Mouse (Mus musculus) CH12F3 (cell line): Measurements from ENCODE around the gene Ica1.

Experiments used
- in situ Hi-C: fragments of 300-500 bp; cut with MboI; formaldehyde crosslinking; loops from 2 replicates; pipeline ENCODE4 v1.14.3; 2020; ENCODE audit warnings: low sequenced_read_pairs

Gene Ica1

GRCm38 (mm10) chr6:8778296-8778649, at the start of gene Ica1:
TSS of gene Ica1 (minus strand) at chr6:8778488.
- in situ Hi-C loops = no loop called here

GRCm38 (mm10) chr6:8819866-8820265, 41.6 kb upstream of the Ica1 start:
- in situ Hi-C loops = no loop called here

DNA sequence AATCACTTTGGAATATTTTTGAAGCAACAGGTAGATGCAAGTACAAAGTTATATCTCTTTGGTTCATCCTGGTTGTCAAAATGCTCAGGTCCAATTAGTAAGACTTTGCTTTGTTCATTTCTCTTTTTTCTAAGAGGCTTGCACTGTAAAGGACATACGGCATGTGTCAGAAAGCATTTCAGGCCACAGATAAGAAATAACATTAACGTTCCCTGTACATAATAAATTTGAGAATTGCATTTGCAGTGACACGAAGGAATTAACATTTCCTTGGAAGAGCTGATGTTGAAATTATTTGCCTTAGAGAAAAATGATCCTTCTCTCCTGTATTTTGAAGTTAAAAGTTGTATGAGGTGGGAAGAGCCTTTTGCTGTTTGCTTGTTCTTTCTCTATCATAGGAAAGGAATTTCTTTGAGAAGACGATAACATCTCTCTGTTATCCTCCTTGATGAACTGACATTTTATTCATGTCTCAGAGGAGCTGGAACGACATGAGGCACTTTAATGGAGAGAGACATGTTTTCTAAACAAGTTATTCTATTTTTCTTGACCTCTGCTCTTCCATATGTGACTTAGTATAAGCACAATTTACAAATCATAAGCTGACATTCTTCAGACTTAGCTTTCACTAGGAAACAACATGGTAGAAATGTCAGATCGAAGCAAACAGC, 36.2 kb upstream of the Ica1 start:
- in situ Hi-C loops = no loop called here

DNA sequence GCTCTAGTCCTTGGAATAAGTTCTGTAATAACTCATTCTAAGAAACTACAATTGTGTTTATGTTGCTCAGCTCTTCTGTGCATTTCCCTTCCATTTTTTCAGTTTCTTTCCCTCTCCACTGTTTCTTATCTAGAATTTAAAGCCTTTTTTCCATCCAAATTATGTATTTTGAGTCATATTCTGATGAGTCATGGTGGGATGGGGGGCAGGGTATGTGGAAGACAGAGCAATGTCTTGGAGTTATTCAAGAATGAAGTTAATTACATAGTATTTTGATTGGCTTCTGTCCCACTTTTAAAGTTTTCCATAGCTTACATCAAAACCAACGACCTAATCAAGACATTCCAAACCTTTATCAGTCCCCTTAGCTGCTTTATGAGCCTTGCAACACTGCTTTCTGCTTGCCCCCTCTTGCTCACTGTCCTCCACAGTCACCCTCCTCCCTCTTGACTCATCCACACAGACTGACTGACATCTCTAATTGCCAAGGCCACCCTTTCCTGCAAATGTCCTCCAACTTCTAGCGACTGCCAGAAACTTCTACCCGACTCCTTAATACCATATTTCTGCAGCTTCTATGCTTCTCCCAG, 24.4 kb upstream of the Ica1 start:
- in situ Hi-C loops = no loop called here

DNA sequence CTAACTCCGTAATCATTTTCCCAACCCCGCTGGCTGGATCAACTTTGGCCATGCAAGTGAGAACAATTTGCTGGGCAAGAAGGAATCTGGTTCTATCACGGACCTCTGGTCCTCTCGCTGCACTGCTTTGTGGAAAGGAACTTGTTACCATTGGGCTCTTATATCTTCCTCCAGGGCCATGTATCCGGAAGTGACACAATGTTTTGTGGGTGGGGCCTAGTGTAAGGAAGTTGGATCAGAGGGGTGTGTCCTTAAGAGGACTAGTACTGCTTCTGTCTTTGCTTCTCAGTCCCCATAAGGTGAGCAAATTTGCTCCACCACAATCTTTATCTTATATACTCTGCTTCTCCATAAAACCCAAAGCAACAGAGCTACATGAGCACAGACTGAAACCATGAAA, 14.1 kb upstream of the Ica1 start:
- in situ Hi-C loops = no loop called here

DNA sequence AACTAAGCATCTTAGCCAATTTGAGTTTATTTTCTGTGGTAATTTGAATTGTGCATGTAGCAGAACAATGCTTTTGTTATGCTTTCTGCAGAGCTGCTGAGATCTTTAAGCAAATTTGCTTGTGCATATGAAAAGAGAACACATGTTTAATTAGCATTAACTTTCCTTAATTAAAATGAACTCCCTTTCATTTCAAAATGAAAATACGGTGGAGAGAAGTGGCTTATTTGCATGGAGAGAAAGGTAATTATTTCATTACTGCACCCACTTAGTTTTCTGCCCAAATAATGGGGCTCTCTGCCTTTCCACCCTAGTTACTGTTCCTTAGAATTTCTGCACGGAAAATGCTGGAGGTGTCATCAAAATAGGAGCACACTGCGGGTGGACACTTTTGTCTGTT, 13.5 kb upstream of the Ica1 start:
- in situ Hi-C loops = no loop called here

DNA sequence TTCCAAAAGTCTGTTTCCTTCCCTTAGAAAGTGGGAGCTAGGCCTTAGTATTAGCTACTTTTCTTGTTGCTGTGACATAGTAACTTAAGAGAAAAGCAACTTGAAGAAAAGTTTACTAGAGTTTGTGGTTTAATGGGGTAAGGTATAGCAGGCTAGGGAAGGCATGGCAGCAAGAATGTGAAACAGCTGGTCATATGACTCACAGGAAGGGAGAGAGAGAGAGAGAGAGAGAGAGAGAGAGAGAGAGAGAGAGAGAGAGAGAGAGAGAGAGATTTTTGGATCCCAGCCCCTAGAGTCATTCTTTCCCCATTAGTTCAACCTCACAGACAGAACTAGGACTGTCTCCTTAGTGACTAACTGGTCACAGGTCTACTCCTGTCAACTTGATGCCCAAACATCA, 2.3 kb upstream of the Ica1 start:
- in situ Hi-C loops = no loop called here

GRCm38 (mm10) chr6:8777411-8778295, 635 bp downstream of the Ica1 start:
- in situ Hi-C loops = no loop called here

- in situ Hi-C loops = no loop called here
Observed at GRCm38 (mm10) chr6:8771539-8771938, 6.7 kb downstream of the Ica1 start.

DNA sequence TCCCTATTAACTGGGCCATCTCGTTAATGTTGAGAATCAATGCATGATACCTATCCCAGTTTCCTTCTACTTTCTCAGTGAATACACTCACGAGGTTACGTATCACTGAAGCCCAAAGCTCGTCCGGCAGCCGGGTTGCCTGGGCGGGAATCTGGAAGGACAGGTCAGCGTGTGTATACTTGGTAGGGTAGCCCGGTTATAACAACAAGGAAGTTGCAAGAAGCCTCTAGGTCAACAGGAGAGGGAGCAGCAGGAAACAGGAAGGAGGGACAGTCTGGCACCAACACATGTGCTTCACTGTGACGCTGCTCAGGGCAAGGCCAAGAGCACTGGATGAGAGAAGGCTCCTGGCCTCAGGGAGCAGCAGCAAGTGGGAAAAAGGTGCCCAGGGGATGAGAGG, 7.9 kb downstream of the Ica1 start:
- in situ Hi-C loops = no loop called here

DNA sequence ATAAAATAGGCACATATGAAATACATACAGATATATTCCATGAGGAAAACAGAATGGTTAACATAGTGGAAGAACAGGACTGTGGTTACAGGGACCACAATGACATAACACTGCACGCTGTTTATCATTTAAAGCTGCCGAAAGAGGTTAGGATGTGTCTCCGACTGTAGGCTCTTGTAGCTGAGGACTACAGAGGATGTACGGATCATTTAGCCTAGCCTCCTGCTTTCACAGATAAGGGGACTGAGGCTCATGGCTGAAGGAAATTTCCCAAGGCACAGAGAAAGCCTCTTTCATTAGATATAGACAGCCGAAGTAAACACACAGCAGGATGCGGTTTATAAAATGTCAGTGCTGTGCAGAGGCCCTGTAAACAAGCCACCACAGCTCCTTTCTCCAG, 8.5 kb downstream of the Ica1 start:
- in situ Hi-C loops = no loop called here

GRCm38 (mm10) chr6:8766652-8767051, 11.6 kb downstream of the Ica1 start:
- in situ Hi-C loops = no loop called here

DNA sequence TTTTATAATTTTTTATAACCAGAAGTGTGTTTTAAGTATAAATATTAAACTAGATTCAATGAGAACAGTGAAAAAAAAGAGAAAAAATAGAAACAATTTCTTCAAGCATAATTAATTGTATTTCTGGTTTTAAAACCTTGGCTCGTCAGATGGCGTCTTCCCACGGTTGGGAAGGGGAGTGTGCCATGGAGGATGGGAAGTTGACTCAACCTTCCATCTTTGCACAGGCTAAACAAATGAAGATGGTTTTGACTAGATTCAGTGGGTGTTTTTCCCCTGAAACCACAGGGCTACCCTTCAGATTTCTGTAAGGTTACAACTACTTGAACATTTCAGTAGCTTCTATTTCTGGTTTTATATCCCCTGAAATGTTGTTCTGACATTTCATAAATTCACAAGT, 12.5 kb downstream of the Ica1 start:
- in situ Hi-C loops = no loop called here

DNA sequence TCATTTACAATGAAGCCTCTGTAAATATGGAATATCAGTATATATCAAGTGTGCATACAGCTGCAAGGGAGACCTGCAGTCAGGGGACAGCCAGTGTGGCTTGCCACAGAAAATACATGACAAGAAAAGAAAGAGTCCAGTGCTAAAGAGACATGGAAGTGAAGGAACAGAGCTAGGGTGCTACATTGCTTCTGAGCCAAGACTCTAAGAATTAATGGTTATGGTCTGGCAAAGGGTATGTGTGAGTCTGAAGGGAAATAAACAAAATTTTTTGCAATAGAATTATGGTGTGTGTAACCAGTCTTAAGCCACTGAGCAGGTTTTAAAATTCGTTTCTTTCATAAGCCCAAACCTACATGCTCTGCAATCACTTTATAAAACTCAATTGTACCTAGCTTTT, 13.2 kb downstream of the Ica1 start:
- in situ Hi-C loops = no loop called here

DNA sequence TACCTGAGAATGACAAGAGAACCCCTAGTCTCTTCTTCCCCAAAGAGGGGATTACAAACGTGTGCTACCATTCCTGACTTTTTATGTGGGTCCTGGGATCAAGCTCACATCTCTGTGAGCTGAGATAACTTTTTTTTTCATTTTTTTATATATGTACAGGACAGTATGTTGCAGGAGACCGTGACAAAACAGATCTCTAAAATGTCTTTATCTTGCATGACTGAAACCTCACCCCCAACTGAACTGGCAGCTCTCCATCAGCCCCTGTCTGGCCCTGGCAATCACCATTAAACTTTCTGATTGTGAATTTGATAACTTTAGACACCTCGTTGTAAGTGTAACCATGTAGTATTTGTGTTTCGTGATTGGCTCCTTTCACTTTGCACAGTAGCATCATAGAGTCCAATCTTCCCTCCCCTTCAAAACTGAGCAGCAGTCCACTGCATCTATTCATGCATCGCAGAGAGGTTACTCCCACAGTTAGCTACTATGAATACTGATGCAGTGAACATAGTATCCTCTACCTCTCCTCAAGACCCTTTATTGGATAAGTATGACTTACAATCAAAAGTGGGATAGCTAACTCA, 17.5 kb downstream of the Ica1 start:
- in situ Hi-C loops = no loop called here

DNA sequence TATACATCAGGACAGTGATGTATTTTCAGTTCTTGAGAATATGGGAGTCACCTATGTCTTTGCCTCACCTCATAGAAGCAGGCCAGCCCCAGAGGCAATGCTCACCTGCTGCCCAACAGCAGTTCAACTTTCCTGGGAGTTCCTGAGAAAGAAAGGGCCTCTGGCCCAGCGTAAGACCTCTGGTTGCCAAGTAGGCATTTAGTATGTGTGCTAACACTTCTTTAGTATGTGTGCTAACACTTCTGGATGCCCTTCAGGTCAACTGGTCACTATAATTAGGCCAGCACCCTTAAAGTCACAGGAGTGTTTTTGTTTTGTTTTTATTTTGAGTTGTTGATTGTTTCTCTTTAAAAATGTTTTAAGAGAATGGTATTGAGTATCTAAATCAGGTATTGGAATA, 18.4 kb downstream of the Ica1 start:
- in situ Hi-C loops = no loop called here

- in situ Hi-C loops = no loop called here
Observed at GRCm38 (mm10) chr6:8755760-8756276, 22.5 kb downstream of the Ica1 start.

DNA sequence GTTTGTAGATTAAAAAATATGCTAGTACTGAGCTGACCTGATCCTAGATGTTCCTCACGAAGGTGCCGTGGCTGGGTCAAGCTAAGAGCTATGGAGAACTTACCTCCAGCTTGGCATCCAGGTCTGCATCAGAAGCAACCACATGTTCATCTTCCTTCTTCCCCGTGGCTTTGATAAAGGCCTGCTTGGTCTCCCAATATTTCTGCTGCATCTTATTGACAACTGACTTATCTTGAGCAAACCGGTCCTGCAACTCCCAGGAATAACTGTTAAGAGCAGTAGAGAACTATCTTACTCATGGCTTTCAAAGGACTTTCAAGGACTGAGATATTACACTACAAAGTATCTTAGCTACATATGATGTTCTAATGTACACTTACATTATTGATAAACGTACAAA, 23.8 kb downstream of the Ica1 start:
- in situ Hi-C loops = no loop called here

DNA sequence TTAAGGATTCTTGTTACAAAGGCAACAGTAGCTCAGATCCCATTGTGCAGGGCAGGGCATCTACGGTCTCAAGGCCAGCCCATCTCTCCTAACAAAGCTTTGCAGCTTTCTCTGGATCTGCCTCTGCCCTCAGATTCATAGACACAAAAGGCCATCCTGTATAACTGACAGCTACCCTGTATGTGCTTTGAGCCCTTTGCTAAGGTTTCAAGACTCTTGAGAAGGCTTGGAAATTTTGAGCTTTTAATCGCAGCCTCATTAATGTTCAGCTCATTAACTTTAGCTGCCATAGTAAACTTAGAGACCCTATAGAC, 24.6 kb downstream of the Ica1 start:
- in situ Hi-C loops = no loop called here

- in situ Hi-C loops = no loop called here
Observed at GRCm38 (mm10) chr6:8752984-8753722, 25.1 kb downstream of the Ica1 start.

DNA sequence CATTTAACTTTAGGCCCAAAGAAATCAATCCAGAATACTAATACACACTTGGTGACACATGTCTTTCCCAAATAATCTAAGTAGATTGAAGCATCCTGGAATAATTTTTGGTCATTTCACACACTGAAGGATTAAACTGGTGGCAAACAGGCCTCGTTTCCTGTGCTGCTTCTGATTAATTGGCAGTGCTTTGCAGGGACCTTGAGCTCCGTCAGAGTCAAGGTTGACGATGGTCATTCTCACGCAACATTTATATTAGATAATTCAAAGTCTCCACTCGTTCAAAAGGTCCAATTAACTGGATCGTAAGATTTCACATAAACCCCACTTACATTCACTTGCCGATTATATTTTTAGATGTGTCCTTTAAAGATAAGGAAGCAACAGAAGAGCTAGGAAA, 33.4 kb downstream of the Ica1 start:
- in situ Hi-C loops = no loop called here
